Mouse (Mus musculus): ENCODE results near the gene Hmcn2. TPM values are rescaled to one million over a fixed set of nuclear protein-coding genes. Genes with fewer than 3 reads are reported as not detected.

Hmcn2 gene
- polyA plus RNA-seq, 1 experiment from 2014 or later = 4.1 TPM

Other genes with a start within 250 kb of the Hmcn2 start
- 27.8 and 34.0 TPM in 2 replicates for gene Fnbp1, start 172.4 kb upstream of the Hmcn2 start, polyA plus RNA-seq (2015; fragmentation: Nextera tagmentation; extraction: Ambion mirVana)
- gene Gpr107, start 162.1 kb upstream of the Hmcn2 start, polyA plus RNA-seq (2015; fragmentation: Nextera tagmentation; extraction: Ambion mirVana) = 33.2 and 35.3 TPM in 2 replicates
- 22.3 and 24.3 TPM in 2 replicates for gene Ncs1, start 68.6 kb upstream of the Hmcn2 start, polyA plus RNA-seq (2015; fragmentation: Nextera tagmentation; extraction: Ambion mirVana)
- 153 and 178 TPM in 2 replicates for gene Ass1, start 155.8 kb downstream of the Hmcn2 start, polyA plus RNA-seq (2015; fragmentation: Nextera tagmentation; extraction: Ambion mirVana)